In genomic region chr10:127534036-127534928, GRCm38 (mm10) we compare ENCODE assay signal across 9 mouse cellular contexts. TPM values are rescaled to one million over a fixed set of nuclear protein-coding genes. Genes with fewer than 3 reads are reported as not detected.
DNase-seq lines count a peak whose midpoint lies in the region; ATAC-seq and TF ChIP-seq lines count a peak whose summit lies in the region.
"Had no signal": no experiment of that assay in that cellular context is flagged by ENCODE, and none has a peak within 500 bp of the region (broad histone marks: within the 10 kb centered on the region; RNA-seq: fewer than 3 reads in every experiment).

Nxph4 (minus strand) TSS chr10:127534559.

- peak within 1 kb of the TSS; percentile 83 for H3K4me3 ChIP-seq in megakaryocyte, embryonic 14.5 days (replicated peaks)
- peak within 1 kb of the TSS; percentile 42 for H3K4me3 ChIP-seq in embryonic facial prominence, embryonic 12.5 days
- H3K4me3 ChIP-seq in intestine, embryonic 14.5 days (ENCODE audit: low read depth, low read length): peak within 1 kb of the TSS; percentile 42
- H3K4me3 ChIP-seq in liver, postnatal 0 days (ENCODE audit: low read depth, low read length): peak within 1 kb of the TSS; percentile 36
- H3K4me3 ChIP-seq: erythroblast, embryonic 14.5 days had no signal

- WGBS in embryonic facial prominence, embryonic 12.5 days: under 1% methylated on average over 75 of the region's 78 CpGs
- 1% methylated on average over 54 of the region's 78 CpGs for WGBS in intestine, embryonic 14.5 days
- under 1% methylated on average over 61 of the region's 78 CpGs for WGBS in liver, postnatal 0 days (ENCODE audit: insufficient replicate concordance)

- peaks cover 51% of the 10 kb centered on the region for H3K4me1 ChIP-seq in megakaryocyte, embryonic 14.5 days
- peaks cover 30% of the 10 kb centered on the region for H3K4me1 ChIP-seq in embryonic facial prominence, embryonic 12.5 days
- H3K4me1 ChIP-seq in intestine, embryonic 14.5 days (replicated peaks; ENCODE audit: control insufficient read depth, insufficient read depth, low read length): peaks cover 16% of the 10 kb centered on the region
- peaks cover 9% of the 10 kb centered on the region for H3K4me1 ChIP-seq in liver, postnatal 0 days (ENCODE audit: insufficient read depth)

- TF ChIP-seq EP300 in liver, postnatal 0 days (IDR thresholded peaks at IDR 0.05; ENCODE audit: low read depth): no peak

- peaks cover 4% of the 10 kb centered on the region; the same call in 1 of the 2 replicates for H3K9me3 ChIP-seq in megakaryocyte, embryonic 14.5 days
- H3K9me3 ChIP-seq in embryonic facial prominence, embryonic 12.5 days: no peaks in the 10 kb centered on the region
- H3K9me3 ChIP-seq in intestine, embryonic 14.5 days (ENCODE audit: control insufficient read depth, low read length): no peaks in the 10 kb centered on the region
- H3K9me3 ChIP-seq in liver, postnatal 0 days (ENCODE audit: low read length): no peaks in the 10 kb centered on the region

- H3K27me3 ChIP-seq in megakaryocyte, embryonic 14.5 days (replicated peaks): peaks cover 94% of the 10 kb centered on the region
- peaks cover 78% of the 10 kb centered on the region for H3K27me3 ChIP-seq in embryonic facial prominence, embryonic 12.5 days
- H3K27me3 ChIP-seq in intestine, embryonic 14.5 days (replicated peaks; ENCODE audit: control insufficient read depth, insufficient read depth, low read length): peaks cover 73% of the 10 kb centered on the region
- H3K27me3 ChIP-seq in liver, postnatal 0 days (ENCODE audit: insufficient read depth, low read length): peaks cover 73% of the 10 kb centered on the region

- peak within 1 kb of the TSS; percentile 76 for H3K4me2 ChIP-seq in embryonic facial prominence, embryonic 12.5 days (replicated peaks)
- H3K4me2 ChIP-seq in intestine, embryonic 14.5 days (ENCODE audit: low read length): peak within 1 kb of the TSS; percentile 84
- peak within 1 kb of the TSS; percentile 70 for H3K4me2 ChIP-seq in liver, postnatal 0 days (ENCODE audit: low read depth, low read length)

- no peak for DNase-seq in intestine, embryonic 14.5 days (ENCODE audit: low spot score)
- no peak for DNase-seq in liver, postnatal 0 days
- no peak for DNase-seq in urinary bladder, postnatal 25 days (ENCODE audit: low spot score)
- no peak for DNase-seq in T-cell, adult 2 months (ENCODE audit: low spot score)
- no peak for DNase-seq in adipocyte (ENCODE audit: low spot score)

- H3K27ac ChIP-seq in embryonic facial prominence, embryonic 12.5 days: no peak within 1 kb of the TSS
- no peak within 1 kb of the TSS for H3K27ac ChIP-seq in intestine, embryonic 14.5 days (ENCODE audit: low read depth)
- H3K27ac ChIP-seq in liver, postnatal 0 days (ENCODE audit: low read depth): no peak within 1 kb of the TSS

- H3K9ac ChIP-seq in embryonic facial prominence, embryonic 12.5 days: peak within 1 kb of the TSS; percentile 19
- H3K9ac ChIP-seq in intestine, embryonic 14.5 days (ENCODE audit: low read length): no peak within 1 kb of the TSS
- no peak within 1 kb of the TSS; the same call in 1 of the 2 replicates for H3K9ac ChIP-seq in liver, postnatal 0 days (replicated peaks)

- no peak for ATAC-seq in megakaryocyte, adult 5-6 weeks (ENCODE audit: poor library complexity, severe bottlenecking)
- no peak for ATAC-seq in embryonic facial prominence, embryonic 12.5 days (ENCODE audit: insufficient number of reproducible peaks, insufficient read depth, low FRiP score, low TSS enrichment)
- peak; percentile 22; the same call in 1 of the 2 replicates for ATAC-seq in intestine, embryonic 14.5 days (replicated peaks; ENCODE audit: low FRiP score, low TSS enrichment, low read depth)
- 0 out of 2 replicates have a peak, but pooled peaks have one; percentile 4 for ATAC-seq in liver, postnatal 0 days

- H3K36me3 ChIP-seq in megakaryocyte, embryonic 14.5 days (replicated peaks; ENCODE audit: low read length): no peaks in the 10 kb centered on the region
- H3K36me3 ChIP-seq in embryonic facial prominence, embryonic 12.5 days: peaks cover 9% of the 10 kb centered on the region
- H3K36me3 ChIP-seq in intestine, embryonic 14.5 days (ENCODE audit: control insufficient read depth, insufficient read depth, low read length): peaks cover 8% of the 10 kb centered on the region; the same call in 1 of the 2 replicates
- peaks cover 8% of the 10 kb centered on the region for H3K36me3 ChIP-seq in liver, postnatal 0 days (replicated peaks; ENCODE audit: insufficient read depth, low read length)

- TF ChIP-seq CTCF in liver, postnatal 0 days (IDR thresholded peaks at IDR 0.05; ENCODE audit: low read depth): no peak

RNA-seq across cellular contexts. Expression of gene Nxph4, which starts in this region (rescaled TPM):
- polyA plus RNA-seq in megakaryocyte, embryonic 14.5 days (2012; ENCODE audit: insufficient read depth, low replicate concordance): 0.32 TPM in 1 of 2 replicates, not detected in the other
- not detected in 2 replicates for total RNA-seq in megakaryocyte, adult 5-6 weeks (2015)
- not detected in 2 replicates for total RNA-seq in megakaryocyte, adult 5-6 weeks (2017)
- 6.5 and 8.0 TPM in 2 replicates for polyA plus RNA-seq in embryonic facial prominence, embryonic 12.5 days (2016; fragmentation: Nextera tagmentation; extraction: Ambion mirVana)
- 4.0 and 5.5 TPM in 2 replicates for polyA plus RNA-seq in intestine, embryonic 14.5 days (2014; fragmentation: Nextera tagmentation; extraction: Ambion mirVana)
- polyA plus RNA-seq in liver, postnatal 0 days (2015; fragmentation: Nextera tagmentation; extraction: Ambion mirVana): not detected in 2 replicates
- polyA plus RNA-seq: erythroblast, embryonic 14.5 days had no signal

Comparison
In these comparisons a context has a peak if more than half of its experiments do, and no peak if none do; other contexts are left out.
1. Peak in ATAC-seq, H3K4me3 ChIP-seq and H3K4me2 ChIP-seq in liver, postnatal 0 days; RNA of the gene not detected or under 1 TPM.